Mouse (Mus musculus): Measurements from ENCODE around the gene Utp14a.
A peak's percentile ranks its signal among the peaks of the same experiment; 100 is the strongest.
"Not testable (repeated sequence)": the region's sequence is repeated elsewhere in the genome, so short reads cannot be mapped to it uniquely, and the experiment has no call there.

Utp14a gene

DNA sequence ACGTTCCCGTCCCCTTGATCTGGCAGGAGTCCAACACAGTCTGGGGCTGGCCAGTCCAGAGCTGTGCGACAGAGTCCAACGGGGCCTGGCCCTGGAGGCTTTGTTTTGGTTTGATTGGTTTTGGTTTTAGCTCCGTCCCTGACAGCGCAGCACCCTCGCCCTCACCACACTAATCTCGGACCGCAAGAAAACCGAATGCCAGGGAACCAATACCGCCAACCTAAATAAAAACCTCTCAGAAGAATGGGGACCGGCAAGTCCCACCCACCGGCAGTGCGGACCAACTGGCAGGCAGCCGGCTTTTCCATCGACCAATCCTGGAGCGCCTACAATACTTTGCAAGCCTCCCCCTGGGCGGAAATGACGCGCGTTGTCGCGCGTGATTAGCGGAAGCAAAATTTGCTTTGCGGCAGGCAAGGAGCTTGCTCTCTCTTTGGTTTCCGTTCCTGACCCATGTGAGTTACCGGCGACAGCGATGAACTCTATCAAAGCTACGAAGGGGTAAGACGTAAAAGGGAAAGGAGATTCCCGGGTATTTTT lies at the start of gene Utp14a:
Gene Utp14a (plus strand): TSS at position 395 of the 540 bp plus-strand sequence.
- peak; percentile 97 for DNase-seq (ENCODE audit: low read depth, low spot score)

DNA sequence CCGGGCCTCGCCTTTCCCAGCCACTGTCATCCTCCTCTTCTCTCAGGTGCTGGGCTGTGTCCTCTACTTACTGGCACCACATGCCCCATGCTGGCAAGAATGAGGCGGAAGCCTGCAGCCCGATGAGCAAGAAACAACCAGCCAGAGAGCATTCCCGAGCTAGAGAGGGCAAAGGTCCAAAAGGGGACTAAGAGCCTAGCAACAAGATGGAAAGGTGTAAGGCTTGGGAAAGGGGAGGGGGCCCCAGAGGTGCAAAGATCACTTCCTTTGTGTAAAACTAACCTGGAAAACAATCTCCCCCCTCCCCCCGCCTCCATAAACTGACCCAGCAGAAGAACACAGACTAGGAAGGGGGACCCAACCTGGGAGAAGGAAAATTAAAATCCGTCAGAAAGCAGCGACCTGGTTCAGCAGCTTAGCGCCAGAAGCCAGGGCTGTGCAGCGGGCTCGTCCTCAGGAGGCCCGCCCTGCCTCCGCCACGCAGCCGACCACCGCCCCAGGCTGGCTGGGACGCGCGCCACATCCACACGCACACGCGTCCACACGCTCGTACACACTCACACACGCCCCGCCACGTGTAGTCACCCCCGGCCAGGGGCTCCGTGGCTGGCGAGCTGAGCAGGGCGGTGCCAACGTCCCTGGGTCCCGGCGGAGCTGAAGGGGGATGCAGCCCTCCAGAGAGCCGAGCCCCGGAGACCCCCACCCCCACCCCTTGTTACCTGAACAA lies 48.7 kb upstream of the Utp14a start:
- DNase-seq (ENCODE audit: low read depth, low spot score) = peak; percentile 12

DNA sequence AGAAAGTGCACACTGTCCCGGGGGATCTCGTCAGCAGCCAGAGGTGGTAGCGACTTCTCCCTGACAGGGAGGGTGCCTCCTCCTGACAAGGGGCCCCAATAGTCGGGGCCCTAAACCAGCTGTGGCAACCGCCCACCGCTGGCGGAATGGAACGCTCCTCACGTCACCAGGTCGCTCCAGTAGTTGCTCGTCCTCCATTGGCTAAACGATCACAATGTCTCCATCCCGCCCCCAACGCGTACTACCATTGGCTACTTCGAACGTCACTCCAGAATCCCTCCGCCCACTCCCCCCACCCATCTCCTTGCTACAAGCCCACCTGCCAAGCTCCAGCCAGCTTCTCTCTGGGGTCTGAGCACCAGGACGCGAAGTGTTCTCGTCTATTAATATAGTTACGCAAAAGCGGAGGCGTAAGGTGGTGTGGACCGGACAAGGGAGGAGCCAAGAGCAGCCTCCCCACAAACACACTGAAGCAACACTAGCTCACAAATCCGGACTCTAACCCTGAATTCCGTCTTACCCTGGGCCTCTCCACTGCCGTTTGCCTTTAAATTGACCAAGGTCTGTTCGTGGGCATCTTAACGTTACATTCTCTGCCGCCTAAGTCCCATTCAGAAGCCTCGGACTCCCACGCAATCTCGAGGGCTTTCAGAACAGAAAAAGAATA lies 48.0 kb upstream of the Utp14a start, which contains the start of gene Zdhhc9:
Gene Zdhhc9 (minus strand): TSS at position 360 of the 667 bp plus-strand sequence.
- DNase-seq (ENCODE audit: low read depth, low spot score) = peak; percentile 91

DNA sequence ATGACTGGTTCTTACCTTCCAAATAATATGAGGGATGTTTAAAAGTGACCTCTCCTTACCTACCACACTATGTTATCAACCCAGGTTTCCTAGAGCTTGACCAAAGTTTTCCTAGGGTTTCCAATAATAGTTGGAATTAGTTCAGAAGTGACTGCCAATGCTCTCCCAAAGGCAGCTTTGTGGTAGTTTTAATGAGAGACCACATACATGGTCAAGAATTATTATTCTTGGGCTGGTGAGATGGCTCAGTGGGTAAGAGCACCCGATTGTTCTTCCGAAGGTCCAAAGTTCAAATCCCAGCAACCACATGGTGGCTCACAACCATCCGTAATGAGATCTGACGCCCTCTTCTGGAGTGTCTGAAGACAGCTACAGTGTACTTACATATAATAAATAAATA lies 46.9 kb upstream of the Utp14a start:
- DNase-seq (ENCODE audit: low read depth, low spot score) = not testable (repeated sequence)

DNA sequence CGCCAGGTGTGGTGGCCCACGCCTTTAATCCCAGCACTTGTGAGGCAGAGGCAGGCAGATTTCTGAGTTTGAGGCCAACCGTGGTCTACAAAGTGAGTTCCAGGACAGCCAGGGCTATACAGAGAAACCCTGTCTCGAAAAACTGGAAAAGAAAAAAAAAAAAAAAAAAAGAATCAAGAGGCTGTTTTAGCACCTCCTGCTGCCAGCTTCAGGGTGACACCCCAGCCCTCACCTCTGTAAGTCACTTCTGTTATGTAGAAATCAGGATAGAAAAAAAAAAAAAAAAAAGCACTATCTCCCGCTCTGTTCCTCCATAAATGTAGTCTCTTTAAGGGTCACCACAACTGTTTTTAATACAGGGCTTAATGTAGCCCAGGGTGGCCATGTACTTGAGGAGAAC lies 37.2 kb upstream of the Utp14a start:
- no peak for DNase-seq (ENCODE audit: low read depth, low spot score)

DNA sequence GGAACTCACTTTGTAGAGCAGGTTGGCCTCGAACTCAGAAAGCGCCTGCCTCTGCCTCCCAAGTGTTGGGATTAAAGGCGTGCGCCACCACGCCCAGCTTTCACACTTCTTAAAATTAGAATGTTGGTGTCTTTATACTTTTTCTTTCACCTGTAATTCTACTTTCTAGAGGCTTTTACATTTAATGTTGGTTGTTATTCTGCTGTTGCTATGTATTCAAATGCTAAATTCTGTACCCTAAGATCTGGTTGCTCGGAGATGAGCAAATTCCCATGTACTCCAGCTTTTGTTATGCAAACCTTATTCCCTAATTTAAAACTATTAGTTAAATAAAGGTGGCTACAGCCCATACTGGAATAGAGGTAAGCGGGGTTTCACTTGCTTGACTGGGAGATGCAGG lies 34.0 kb upstream of the Utp14a start:
- DNase-seq (ENCODE audit: low read depth, low spot score) = no peak

DNA sequence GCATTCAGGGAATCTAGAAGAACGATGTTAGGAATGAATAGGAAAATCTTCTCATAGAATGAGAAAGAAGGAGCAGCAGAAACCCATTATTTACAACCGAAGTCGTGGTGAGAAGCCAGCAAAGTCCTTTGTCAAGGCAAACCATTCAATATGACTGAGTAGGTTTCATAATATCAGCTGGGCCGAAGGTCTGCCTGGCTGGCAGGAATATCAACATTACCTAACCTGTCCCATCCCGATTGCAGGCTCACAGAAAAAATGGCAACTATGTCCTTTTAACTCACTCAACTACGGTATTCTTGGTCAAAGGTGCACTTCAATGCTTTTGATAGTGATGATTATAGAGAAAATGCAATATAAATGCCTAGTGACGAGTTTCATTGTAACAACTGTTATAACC lies 30.4 kb upstream of the Utp14a start:
- DNase-seq (ENCODE audit: low read depth, low spot score) = no peak

DNA sequence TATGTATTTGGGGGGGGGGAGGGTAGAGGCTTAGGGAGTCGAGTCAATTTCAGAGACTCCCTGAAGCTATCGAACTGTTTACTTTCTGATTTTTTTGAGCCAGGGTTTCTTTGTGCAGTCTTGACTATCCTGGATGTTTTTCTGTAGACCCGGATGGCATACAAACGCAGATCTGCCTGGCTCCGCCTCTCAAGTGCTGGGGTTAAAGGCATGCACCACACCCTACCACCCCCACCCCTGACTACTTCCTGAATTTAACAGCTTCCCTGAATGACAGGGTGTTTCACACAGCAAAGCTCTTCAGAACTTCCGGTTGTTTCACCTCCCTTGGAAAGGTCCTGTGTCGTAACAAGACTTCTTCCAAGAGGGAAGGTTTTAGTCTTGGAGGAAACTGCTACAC lies 22.2 kb upstream of the Utp14a start:
- DNase-seq (ENCODE audit: low read depth, low spot score) = no peak

DNA sequence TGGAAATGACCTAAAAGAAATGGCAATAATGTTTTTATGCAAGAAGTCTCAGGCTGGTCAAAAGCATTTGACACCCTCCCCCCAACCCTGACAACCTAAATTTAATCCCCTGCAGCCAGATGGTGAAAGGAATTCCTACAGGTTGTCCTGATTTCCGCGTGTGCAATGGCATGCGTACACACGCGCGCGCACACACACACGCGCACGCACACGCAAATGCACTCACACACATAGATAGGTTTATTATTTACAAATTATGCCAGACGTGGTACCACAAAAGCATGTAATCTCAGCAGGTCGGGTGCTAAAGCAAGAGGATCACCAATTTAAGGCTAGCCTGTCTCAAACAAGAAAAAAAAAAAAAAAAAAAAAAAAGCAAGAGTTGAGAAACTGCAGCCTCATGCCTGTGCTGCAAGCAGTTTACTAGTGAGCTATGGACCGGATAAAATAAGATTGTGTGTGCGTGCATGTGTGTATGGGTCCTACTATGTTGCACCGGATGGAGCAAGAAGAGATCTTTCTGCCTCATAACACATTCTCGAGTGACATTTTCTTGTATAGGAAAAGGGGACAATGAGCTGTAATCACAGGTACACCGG lies 733 bp upstream of the Utp14a start:
- peak; percentile 8 for DNase-seq (ENCODE audit: low read depth, low spot score)

DNA sequence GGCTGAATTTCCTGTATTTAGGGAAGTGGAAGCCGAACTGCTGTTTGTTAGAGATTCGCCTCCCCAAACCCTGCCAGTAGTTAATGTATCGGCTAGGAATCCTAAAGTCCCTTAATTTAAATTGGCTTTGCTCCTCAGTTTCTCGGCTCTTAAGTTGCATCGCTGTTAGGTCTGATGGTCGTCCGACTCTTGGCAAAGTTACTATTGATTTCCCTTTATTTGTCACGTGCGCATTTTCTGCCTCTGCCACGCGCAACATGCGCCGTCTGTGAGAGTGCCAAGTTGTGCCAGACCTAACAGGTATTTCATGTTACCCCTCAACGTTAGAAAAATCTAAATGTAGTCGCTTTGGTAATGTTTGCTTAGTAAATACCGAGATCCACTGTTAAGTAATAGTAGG lies 349 bp downstream of the Utp14a start:
- no peak for DNase-seq (ENCODE audit: low read depth, low spot score)

DNA sequence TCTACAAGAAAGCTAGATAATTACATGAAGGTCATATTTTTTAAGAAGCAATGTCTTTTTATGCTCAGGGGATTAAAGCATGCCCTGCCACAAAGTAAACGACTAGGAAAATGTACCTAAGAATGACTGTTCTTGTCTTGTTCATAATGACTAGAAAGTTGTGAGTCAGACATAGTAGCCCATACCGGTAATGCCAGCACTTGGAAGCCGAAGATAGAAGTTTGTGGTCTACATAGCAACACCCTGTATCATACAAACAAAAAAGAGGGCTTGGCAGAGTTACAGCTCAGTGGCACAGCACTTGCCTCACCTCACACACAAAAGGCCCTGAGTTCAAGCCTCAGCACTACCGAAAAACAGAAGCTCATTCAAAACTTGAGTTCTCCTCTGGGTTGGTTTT lies 15.0 kb downstream of the Utp14a start:
- no peak for DNase-seq (ENCODE audit: low read depth, low spot score)

DNA sequence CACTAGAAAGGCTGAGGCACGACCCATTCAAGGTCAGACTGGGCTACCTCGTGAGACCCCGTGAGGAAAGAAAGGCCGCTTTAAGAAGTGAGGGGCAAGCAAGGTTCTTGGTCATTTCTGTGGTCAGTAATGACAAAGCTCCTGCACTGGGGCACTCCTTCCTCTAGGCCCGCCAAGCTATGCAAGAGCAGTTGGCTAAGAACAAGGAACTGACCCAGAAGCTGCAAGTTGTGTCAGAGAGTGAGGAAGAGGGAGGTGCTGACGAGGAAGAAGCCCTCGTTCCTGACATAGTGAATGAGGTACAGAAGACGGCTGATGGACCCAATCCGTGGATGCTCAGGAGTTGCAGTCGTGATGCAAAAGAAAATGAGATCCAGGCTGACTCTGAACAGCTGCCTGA lies 18.0 kb downstream of the Utp14a start:
- no peak for DNase-seq (ENCODE audit: low read depth, low spot score)

DNA sequence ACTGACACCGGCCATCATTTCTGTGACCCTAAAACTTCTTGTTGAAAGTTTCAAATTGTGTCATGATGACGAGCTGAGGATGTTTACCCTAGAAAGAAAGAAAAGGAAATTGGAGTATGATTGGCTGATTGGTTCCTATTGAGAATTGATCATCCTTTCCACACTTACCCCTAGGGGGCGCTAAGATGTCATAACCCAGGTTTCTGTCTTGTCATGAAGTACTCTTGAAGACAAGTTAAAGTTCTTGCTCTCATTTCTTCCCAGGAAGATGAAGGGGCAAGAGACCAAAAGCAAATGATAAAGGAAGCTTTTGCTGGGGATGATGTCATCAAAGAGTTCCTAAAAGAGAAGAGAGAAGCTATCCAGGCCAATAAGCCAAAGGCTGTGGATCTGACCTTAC lies 21.4 kb downstream of the Utp14a start:
- peak; percentile 27 for DNase-seq (ENCODE audit: low read depth, low spot score)

DNA sequence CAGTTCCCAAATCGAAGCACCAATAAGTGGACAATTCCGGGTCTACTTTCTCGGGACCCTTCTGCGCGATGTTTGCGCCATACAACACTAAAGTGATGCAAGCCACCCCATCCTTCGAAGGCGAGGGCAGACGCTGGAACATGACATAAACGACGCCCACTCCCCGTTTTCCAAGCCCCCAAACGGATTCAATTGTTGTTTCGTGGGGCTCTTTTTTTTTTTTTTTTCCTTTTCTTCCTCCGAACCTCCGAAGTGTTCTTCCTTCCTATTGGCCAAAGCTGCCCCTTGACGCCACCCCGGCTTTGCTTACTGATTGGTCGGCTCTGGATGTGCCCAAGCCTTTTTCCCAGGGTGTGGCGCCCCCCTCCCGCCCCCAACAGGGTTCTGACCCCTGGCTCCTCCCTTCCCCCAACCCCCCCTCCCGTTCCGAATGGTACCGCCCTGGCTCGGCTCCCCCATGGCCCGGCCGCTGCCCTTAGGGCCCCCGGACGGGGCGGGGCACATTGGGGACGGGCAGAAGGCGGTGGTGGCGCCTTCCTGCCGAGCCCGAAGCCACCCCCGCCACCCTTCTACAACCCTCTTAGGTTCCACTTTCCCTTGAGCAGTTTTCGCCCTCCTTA lies 27.8 kb downstream of the Utp14a start:
- DNase-seq (ENCODE audit: low read depth, low spot score) = peak; percentile 86

DNA sequence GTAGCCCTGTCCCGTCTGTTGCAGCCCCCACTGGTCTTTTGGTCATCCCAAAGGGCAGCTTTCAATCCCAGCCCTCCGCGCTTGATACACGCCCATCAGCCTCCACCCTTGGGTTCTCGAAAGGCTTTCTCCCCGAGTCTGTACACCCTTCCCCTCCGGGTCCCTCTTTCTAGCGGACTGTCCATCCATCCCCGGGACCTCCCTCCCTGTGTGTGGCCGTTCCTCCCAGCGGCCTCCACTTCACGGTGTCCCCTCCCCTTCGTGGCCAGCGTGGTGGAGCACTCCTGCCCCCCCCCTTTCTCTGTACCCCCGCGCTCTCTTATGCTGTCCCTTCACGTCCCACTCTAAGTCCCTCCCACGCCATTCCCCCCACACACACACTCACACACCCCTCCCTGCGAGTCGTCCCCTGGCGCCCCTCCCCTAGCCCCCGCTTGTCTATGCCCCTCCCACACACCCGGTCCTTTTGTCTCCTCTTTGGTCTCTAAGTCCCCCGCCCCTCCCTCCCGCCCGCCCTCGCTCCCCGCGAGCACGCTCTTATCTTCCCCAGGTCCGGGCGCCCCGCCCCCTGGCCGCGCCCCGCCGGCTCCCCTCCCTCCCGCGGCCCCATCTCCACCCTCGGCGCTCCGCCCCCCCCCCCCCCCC lies 28.5 kb downstream of the Utp14a start:
- peak; percentile 78 for DNase-seq (ENCODE audit: low read depth, low spot score)

DNA sequence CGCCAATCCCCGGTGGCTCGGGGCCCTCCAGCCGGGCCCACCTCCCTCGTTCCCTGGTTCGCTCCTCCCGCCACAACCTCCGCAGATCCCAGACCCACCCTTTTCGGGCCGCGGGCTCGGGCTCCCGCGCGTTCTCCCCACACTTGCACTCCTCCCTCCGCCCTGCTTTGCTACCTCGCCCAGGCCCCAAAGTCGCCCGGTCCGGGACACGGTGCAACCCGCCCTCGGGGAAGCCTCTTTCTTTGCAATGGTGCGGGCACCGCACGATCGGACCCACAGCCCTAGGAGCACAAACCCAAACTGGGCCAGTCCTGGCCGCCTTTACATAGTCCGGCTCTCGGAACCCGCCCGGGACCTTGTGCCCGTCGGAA lies 29.0 kb downstream of the Utp14a start:
- peak; percentile 48 for DNase-seq (ENCODE audit: low read depth, low spot score)

DNA sequence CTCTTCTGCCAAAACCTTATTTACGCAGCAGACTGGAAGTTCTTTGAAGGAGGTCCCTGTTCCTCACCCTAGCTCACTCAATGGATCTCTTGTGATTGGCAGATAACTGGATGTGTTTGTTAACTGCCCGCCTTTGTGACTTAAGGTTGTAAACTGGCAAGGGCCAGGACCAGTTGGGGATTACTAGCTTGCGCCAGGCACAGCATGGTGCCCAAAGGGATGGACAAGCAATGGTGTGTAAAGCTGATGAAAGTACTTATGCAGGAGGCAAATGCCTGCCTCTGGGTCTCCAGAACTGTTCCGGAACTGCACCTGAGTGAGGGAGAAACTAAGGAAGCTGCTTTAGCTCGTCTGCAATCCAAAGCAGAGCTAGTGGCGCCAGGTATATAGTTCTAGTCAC lies 29.8 kb downstream of the Utp14a start:
- DNase-seq (ENCODE audit: low read depth, low spot score) = no peak

DNA sequence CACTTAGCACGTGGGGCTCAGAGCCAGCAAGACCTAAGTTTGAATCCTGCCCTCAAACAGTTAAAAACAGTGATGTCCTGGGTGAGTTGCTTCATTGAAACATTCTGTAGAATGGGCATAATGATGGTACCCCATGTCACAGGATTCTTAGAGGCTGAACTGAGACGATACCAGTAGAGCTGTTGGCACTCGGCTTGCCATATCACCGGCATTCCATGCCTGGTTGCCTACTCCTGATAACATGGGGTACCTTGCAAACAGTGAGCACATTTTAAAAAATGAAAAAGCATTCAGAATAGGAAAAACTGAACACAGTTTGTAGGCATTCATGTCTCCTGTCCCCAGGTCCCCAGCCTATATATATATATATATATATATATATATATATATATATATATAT lies 31.3 kb downstream of the Utp14a start:
- DNase-seq (ENCODE audit: low read depth, low spot score) = no peak

DNA sequence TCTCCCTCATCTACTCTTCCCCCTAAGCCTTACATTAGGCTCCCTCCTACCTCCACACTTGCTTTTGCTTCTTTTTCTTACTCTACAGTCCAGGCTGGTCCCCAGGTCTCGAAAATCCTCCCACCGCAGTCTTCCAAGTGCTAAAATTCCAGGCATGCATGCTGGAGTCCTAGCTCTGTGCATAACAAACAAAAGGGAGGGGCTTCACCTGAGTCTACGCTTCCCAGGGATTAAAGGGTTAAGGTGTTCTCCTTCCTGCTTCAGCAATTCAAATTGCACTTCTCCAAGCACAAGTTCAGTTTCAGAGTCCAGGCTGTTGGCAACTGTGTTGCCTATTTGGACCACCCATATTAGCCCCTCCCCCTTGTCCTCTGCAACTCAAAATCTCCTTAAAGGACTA lies 34.8 kb downstream of the Utp14a start:
- DNase-seq (ENCODE audit: low read depth, low spot score) = no peak

DNA sequence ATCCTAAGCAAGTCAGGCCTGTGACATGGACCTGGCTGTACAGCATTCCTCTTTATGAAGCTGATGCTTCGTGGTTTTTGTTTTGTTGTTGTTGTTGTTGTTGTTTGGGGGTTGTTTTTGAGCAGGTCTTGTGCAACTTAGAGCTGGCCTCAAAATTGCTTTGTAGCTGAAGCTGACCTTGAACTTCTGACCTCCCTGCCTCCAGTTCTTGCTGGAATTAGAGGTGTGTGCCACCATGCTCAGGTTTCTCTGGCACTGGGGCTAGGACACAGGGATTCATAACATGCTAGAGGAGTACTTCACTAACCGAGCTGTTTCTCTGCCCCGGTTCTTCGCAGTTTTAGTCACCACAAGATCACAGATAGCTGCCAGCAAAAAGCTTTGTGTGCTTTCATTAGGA lies 48.7 kb downstream of the Utp14a start:
- no peak for DNase-seq (ENCODE audit: low read depth, low spot score)

DNA sequence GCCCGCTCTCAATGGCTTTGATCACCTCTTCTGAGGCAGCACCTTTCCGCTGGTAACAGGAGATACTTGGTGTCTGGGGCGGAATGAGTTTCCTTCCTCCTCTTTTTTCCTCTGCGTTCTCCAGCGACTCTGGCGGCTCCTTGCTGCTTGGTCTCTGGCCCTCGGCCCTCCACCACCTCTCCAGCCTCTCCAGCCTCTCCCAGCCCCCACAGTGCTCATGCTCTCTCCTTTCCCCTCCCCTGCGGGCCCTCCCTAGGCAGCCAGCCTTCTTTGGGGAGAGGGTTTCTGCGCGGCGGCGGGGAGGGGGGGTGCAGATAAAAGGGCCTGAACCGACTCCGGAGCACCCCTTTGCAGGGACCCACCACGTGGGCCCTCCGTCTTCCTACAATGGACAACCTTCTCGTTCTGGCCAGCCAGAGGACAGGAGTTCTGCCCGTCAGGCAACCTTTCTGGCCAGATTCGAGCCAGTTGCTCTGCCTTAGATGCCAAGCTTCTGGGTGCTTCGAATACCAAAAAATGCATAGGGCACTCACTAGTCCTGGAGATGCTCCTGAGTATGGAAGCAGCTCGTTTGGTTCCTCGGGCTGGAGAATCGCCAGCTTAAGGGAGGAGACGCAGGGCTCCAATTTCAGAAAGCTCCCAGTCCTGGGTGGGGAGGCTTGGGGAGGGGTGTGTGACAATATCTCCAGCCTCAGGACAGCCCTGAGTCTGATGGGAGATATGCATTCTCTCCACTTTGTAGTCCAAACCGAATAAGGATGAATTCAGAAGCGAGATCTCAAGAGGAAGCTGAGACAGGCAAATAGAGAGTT lies 54.2 kb downstream of the Utp14a start:
- no peak for DNase-seq (ENCODE audit: low read depth, low spot score)
